Mouse (Mus musculus) intestine, postnatal 0 days (tissue): Measurements from ENCODE around the gene Tmem129. TPM values are rescaled to one million over a fixed set of nuclear protein-coding genes. Genes with fewer than 3 reads are reported as not detected.

Source experiments
- ATAC-seq: fragments of 200-750 bp; cut with Nextera tagmentation; 2 replicates; pipeline ENCODE4 v1.8.0; 2017; ENCODE audit warnings: mild to moderate bottlenecking, moderate TSS enrichment, moderate library complexity
- H3K27ac ChIP-seq: fragments of 300-500 bp; sonication (generic); 2 replicates; pipeline ENCODE4 v1.5.1; 2014; ENCODE audit warnings: mild to moderate bottlenecking, low read depth, low read length, moderate library complexity
- H3K27me3 ChIP-seq: fragments of 300-500 bp; sonication (generic); replicated peaks from 2 replicates; pipeline ENCODE4 v1.6.1; 2014; ENCODE audit warnings: low read length, mixed read lengths; ENCODE audit not compliant: control insufficient read depth, insufficient read depth
- H3K36me3 ChIP-seq: fragments of 300-500 bp; sonication (generic); 2 replicates; pipeline ENCODE4 v1.6.1; 2014; ENCODE audit warnings: mild to moderate bottlenecking, moderate library complexity; ENCODE audit not compliant: control insufficient read depth, insufficient read depth
- H3K4me1 ChIP-seq: fragments of 300-500 bp; sonication (generic); replicated peaks from 2 replicates; pipeline ENCODE4 v1.6.1; 2014; ENCODE audit warnings: antibody characterized with exemption, low read length, mixed read lengths; ENCODE audit not compliant: control insufficient read depth, insufficient read depth
- H3K4me2 ChIP-seq: fragments of 300-500 bp; sonication (generic); replicated peaks from 2 replicates; pipeline ENCODE4 v1.6.1; 2014; ENCODE audit warnings: low read depth, mild to moderate bottlenecking, moderate library complexity
- H3K4me3 ChIP-seq: fragments of 300-500 bp; sonication (generic); 2 replicates; pipeline ENCODE4 v1.5.1; 2014; ENCODE audit warnings: low read depth, low read length
- H3K9ac ChIP-seq: fragments of 300-500 bp; sonication (generic); 2 replicates; pipeline ENCODE4 v1.6.1; 2014; ENCODE audit warnings: mild to moderate bottlenecking, low read depth, low read length
- H3K9me3 ChIP-seq: fragments of 300-500 bp; sonication (generic); 2 replicates; pipeline ENCODE4 v1.6.1; 2016; ENCODE audit warnings: mixed run types; ENCODE audit not compliant: control insufficient read depth
- CTCF ChIP-seq: sonication (generic); IDR thresholded peaks from 2 replicates; pipeline ENCODE4 v1.5.1; 2016; ENCODE audit warnings: low read depth, mild to moderate bottlenecking, control low read depth, antibody characterized with exemption, moderate library complexity
- WGBS: fragments of 180-500 bp; shearing (Covaris S2); extraction: QIAGEN DNeasy Blood & Tissue Kit; methylation state at CpG from one replicate; pipeline ENCODE4 v1.1.7; 2014; 5-methylcytosine and 5-hydroxymethylcytosine counted together
- polyA plus RNA-seq: library from polyadenylated mRNA; unstranded; fragments of >200 nt; fragmentation: Nextera tagmentation; extraction: Ambion mirVana; gene quantifications from 2 replicates; pipeline ENCODE4 v1.2.1, GENCODE M21; 2015

The Tmem129 gene
- polyA plus RNA-seq, 1 experiment from 2014 or later: 18.5 TPM

- H3K9me3 ChIP-seq: no peaks in the 10 kb centered on the region
- no peak for ATAC-seq
- no peak overlapping the region for H3K27ac ChIP-seq
- H3K4me1 ChIP-seq: no peaks in the 10 kb centered on the region; the same call in none of the 2 replicates
- H3K36me3 ChIP-seq: no peaks in the 10 kb centered on the region
- H3K9ac ChIP-seq: no peak overlapping the region
- H3K4me3 ChIP-seq: no peak overlapping the region
- 80% methylated on average over 11 of the region's 11 CpGs for WGBS
- H3K4me2 ChIP-seq: no peak overlapping the region
- no peaks in the 10 kb centered on the region for H3K27me3 ChIP-seq
- no peak for TF ChIP-seq CTCF
Measured at GRCm38 (mm10) chr5:33701832-33702231, 43.6 kb upstream of the Tmem129 start.

DNA sequence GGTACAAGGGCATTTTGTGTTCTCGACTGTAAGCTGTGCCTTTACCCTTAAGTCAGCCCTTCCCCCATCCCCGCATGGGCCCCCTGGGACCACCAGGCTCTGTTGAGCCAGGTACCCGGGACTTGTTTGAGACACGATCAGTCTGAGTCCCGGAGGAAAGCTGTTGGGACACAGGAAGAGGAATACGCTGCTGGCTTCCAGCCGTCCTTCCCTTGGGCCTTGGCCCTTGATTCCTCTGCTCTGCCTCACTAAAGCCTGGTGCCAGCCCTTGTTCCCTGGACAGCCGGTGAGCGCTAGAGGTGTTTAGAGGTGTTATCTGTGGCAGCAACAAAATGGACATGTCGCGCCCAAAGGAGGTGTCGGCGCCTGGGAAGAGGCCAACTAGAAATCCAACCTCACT is 41.8 kb upstream of the Tmem129 start:
- H3K27me3 ChIP-seq: no peaks in the 10 kb centered on the region; the same call in 1 of the 2 replicates
- H3K4me3 ChIP-seq: no peak overlapping the region
- WGBS: 37% methylated on average over 13 of the region's 13 CpGs
- no peaks in the 10 kb centered on the region for H3K36me3 ChIP-seq
- no peaks in the 10 kb centered on the region for H3K9me3 ChIP-seq
- H3K27ac ChIP-seq: no peak overlapping the region
- H3K9ac ChIP-seq: no peak overlapping the region
- TF ChIP-seq CTCF: no peak
- no peak overlapping the region for H3K4me2 ChIP-seq
- no peaks in the 10 kb centered on the region for H3K4me1 ChIP-seq
- no peak for ATAC-seq

DNA sequence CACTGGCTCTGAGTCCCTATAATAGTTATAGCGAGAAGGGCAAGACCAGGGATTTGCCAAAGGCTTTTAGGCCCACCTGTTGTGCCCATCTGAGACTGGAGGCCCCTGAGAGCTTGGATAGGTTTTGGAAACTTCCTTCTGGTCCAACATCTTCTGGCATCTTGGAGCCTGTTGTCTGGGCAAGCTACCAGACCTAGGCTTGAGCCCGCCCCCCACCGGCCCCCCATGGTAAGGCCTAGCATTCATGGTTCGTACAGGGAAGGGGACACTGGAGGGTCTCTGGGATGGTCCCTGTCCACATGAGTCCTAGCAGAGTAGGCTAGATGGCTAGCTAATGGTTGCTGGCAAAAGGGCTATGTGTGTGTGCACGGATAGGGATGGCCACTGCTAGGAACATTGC is 40.5 kb upstream of the Tmem129 start:
- H3K27me3 ChIP-seq: peaks cover 4% of the 10 kb centered on the region; the same call in 1 of the 2 replicates
- H3K36me3 ChIP-seq: no peaks in the 10 kb centered on the region
- 95% methylated on average over 5 of the region's 5 CpGs for WGBS
- no peaks in the 10 kb centered on the region for H3K9me3 ChIP-seq
- H3K4me3 ChIP-seq: no peak overlapping the region
- no peak overlapping the region for H3K27ac ChIP-seq
- no peak overlapping the region for H3K9ac ChIP-seq
- no peaks in the 10 kb centered on the region for H3K4me1 ChIP-seq
- H3K4me2 ChIP-seq: no peak overlapping the region
- ATAC-seq: no peak
- no peak for TF ChIP-seq CTCF

GRCm38 (mm10) chr5:33697947-33698512 is 39.8 kb upstream of the Tmem129 start:
- no peak overlapping the region for H3K4me3 ChIP-seq
- WGBS: 56% methylated on average over 13 of the region's 13 CpGs
- no peak overlapping the region for H3K9ac ChIP-seq
- no peaks in the 10 kb centered on the region for H3K36me3 ChIP-seq
- H3K27me3 ChIP-seq: peaks cover 7% of the 10 kb centered on the region; the same call in 1 of the 2 replicates
- H3K4me2 ChIP-seq: no peak overlapping the region
- no peak for ATAC-seq
- no peak overlapping the region for H3K27ac ChIP-seq
- TF ChIP-seq CTCF: no peak
- H3K4me1 ChIP-seq: no peaks in the 10 kb centered on the region
- no peaks in the 10 kb centered on the region for H3K9me3 ChIP-seq

- Histone ChIP-seq H3K27me3 (peaks cover 9% of the 10 kb centered on the region; the same call in 1 of the 2 replicates), H3K4me2 (no peak overlapping the region), H3K9me3 (no peaks in the 10 kb centered on the region), H3K9ac (no peak overlapping the region), H3K36me3 (no peaks in the 10 kb centered on the region), H3K4me3 (no peak overlapping the region), H3K4me1 (0 out of 2 replicates have a peak, but pooled peaks cover 4% of the 10 kb centered on the region), H3K27ac (no peak overlapping the region)
- TF ChIP-seq CTCF: no peak
- no peak for ATAC-seq
- 77% methylated on average over 1 of the region's 1 CpGs for WGBS
Measured at GRCm38 (mm10) chr5:33697534-33697933, 39.3 kb upstream of the Tmem129 start.

DNA sequence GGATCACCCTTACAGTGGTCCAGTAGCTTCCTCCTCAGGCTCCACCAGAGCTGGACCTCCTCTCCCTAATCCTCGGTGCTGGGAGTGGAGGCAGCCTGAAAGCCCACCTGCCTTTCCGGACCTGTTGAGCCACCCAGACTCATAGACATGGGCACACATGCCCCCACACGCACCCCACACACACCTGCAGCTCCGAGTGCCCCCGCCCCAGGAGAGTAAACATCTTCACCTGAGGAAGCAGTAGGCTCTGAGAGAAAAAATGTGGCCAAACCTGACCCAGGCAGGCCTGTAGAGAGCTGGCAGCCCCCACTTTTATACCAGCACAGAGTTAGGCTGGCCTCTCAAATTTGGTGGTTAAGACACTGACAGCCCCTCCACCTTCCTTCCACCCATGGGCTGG is 38.2 kb upstream of the Tmem129 start:
- 67% methylated on average over 5 of the region's 5 CpGs for WGBS
- no peaks in the 10 kb centered on the region for H3K36me3 ChIP-seq
- H3K27me3 ChIP-seq: peaks cover 9% of the 10 kb centered on the region; the same call in 1 of the 2 replicates
- H3K9me3 ChIP-seq: no peaks in the 10 kb centered on the region
- TF ChIP-seq CTCF: no peak
- no peak overlapping the region for H3K4me3 ChIP-seq
- 0 out of 2 replicates have a peak, but pooled peaks cover 4% of the 10 kb centered on the region for H3K4me1 ChIP-seq
- H3K4me2 ChIP-seq: no peak overlapping the region
- no peak for ATAC-seq
- no peak overlapping the region for H3K27ac ChIP-seq
- no peak overlapping the region for H3K9ac ChIP-seq

GRCm38 (mm10) chr5:33695718-33696121 is 37.5 kb upstream of the Tmem129 start:
- peak overlapping the region; percentile 46 for H3K4me3 ChIP-seq
- 0 out of 2 replicates have a peak, but pooled peaks have one; percentile 5 for ATAC-seq
- peak overlapping the region; percentile 58 for H3K9ac ChIP-seq
- H3K4me1 ChIP-seq: 0 out of 2 replicates have a peak, but pooled peaks cover 4% of the 10 kb centered on the region
- no peaks in the 10 kb centered on the region for H3K36me3 ChIP-seq
- peak overlapping the region; percentile 86 for H3K4me2 ChIP-seq
- H3K9me3 ChIP-seq: no peaks in the 10 kb centered on the region
- no peak overlapping the region for H3K27ac ChIP-seq
- WGBS: 10% methylated on average over 20 of the region's 24 CpGs
- no peak for TF ChIP-seq CTCF
- H3K27me3 ChIP-seq: peaks cover 9% of the 10 kb centered on the region; the same call in 1 of the 2 replicates
